In the genomic region with DNA sequence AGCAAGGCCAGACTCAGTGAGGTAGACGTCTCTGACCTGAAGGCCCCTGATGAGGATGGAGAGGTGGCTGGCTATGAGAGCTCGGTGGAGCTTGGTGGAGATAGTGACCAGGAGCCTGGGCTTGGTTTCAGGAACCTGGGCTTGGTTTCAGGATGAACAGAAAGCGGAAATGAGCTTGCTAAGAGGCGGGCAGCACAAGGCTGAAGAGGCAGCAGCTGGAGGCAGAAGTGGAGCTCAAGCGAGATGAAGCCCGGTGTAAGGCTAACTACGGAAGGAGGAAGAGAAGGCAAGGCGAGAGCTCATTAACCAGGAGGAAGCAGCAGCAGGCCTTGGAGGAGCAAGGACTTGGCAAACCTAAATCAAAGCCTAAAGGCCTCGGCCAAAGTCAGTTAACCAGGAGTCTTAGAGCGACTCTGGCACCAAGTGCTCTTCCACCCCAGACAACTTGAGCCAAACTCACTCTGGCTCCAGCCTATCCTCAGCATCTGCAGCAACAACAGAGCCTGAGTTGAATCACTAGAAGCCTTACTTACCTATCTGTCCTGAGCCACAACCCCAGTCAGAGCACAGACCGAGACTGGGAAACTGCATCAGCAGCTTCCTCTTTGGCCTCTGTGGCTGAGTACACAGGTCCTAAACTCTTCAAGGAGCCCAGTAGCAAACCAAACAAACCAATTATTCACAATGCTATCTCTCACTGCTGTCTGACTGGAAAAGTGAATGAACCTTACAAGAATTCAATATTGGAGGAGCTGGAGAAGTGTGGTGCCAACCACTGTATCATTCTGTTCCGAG, we compare ENCODE assay signal across 27 mouse cellular contexts.
DNase-seq lines count a peak whose midpoint lies in the region; ATAC-seq and TF ChIP-seq lines count a peak whose summit lies in the region.
"Had no signal": no experiment of that assay in that cellular context is flagged by ENCODE, and none has a peak within 500 bp of the region (broad histone marks: within the 10 kb centered on the region; RNA-seq: fewer than 3 reads in every experiment).

No protein-coding gene starts in this region.

- H3K27ac ChIP-seq in brown adipose tissue, adult 24 weeks (replicated peaks; ENCODE audit: low read depth, low read length) = peak overlapping the region; percentile 47; the same call in 1 of the 2 replicates
- no peak overlapping the region for H3K27ac ChIP-seq in cerebellum, adult 2 months (ENCODE audit: insufficient read depth, low read length)
- H3K27ac ChIP-seq: embryonic facial prominence, embryonic 15.5 days; forebrain, embryonic 15.5 days; hindbrain, embryonic 15.5 days; layer of hippocampus, adult 2 months; limb, embryonic 13.5 days; liver, embryonic 14.5 days; lung, embryonic 15.5 days; midbrain, embryonic 12.5 days; neural tube, embryonic 12.5 days had no signal

- no peaks in the 10 kb centered on the region for H3K27me3 ChIP-seq in cerebellum, adult 2 months (ENCODE audit: control insufficient read depth, insufficient read depth, low read length)
- H3K27me3 ChIP-seq: embryonic facial prominence, embryonic 15.5 days; forebrain, embryonic 15.5 days; hindbrain, embryonic 15.5 days; limb, embryonic 13.5 days; lung, embryonic 15.5 days had no signal

- TF ChIP-seq POLR2A in cerebellum, adult 2 months (IDR thresholded peaks at IDR 0.05; ENCODE audit: borderline replicate concordance, insufficient read depth, low read length) = no peak

- no peak for TF ChIP-seq CTCF in cerebellum, adult 2 months (IDR thresholded peaks at IDR 0.05; ENCODE audit: borderline replicate concordance, insufficient read depth, low read depth, low read length)

- no peak overlapping the region for H3K4me3 ChIP-seq in brown adipose tissue, adult 24 weeks (ENCODE audit: insufficient read depth, low read depth, low read length)
- no peak overlapping the region for H3K4me3 ChIP-seq in cerebellum, adult 2 months (replicated peaks; ENCODE audit: insufficient read depth, low read depth, low read length)
- H3K4me3 ChIP-seq: embryonic facial prominence, embryonic 15.5 days; forebrain, embryonic 15.5 days; hindbrain, embryonic 15.5 days; layer of hippocampus, adult 2 months; limb, embryonic 13.5 days; lung, embryonic 15.5 days; midbrain, embryonic 12.5 days; neural tube, embryonic 12.5 days had no signal

- no peaks in the 10 kb centered on the region for H3K4me1 ChIP-seq in brown adipose tissue, adult 24 weeks (ENCODE audit: control insufficient read depth, insufficient read depth, insufficient read length, low read length)
- H3K4me1 ChIP-seq in cerebellum, adult 2 months (ENCODE audit: control insufficient read depth, insufficient read depth, low read length) = no peaks in the 10 kb centered on the region

- peak; percentile 92 for DNase-seq in heart, adult 11 months
- DNase-seq in heart, adult 8-10 months (ENCODE audit: low spot score) = no peak
- peak; percentile 87 for DNase-seq in A20 (ENCODE audit: low read depth, low spot score)
- no peak for DNase-seq in right cerebral cortex, postnatal 25 days
- no peak for DNase-seq in cerebellum, adult 2 months
- no peak for DNase-seq in lung, postnatal 25 days (ENCODE audit: low spot score)
- DNase-seq: adrenal gland, postnatal 36 days; cerebellum, adult 8-10 months; cerebellum, postnatal 36 days; gastrocnemius, postnatal 14 days; heart, postnatal 4 days; kidney, adult 8-10 months; kidney, postnatal 10 days; layer of hippocampus, postnatal 36 days; lung, postnatal 4 days had no signal

- ATAC-seq in megakaryocyte progenitor cell, adult 5-6 weeks (replicated peaks; ENCODE audit: poor library complexity) = peak; percentile 80
- ATAC-seq: CD4-positive, CD25-positive, alpha-beta regulatory T cell, adult 4 months; forebrain, embryonic 15.5 days had no signal

- WGBS in cerebellum, adult 2 months = 74% methylated on average over 12 of the region's 12 CpGs

Comparison
In these comparisons a context has a peak if more than half of its experiments do, and no peak if none do; other contexts are left out.
1. DNase-seq: peak in heart, adult 11 months (single experiment) and A20 (single experiment); none in heart, adult 8-10 months (single experiment), right cerebral cortex, postnatal 25 days (single experiment), cerebellum, adult 2 months (0 of 2) and lung, postnatal 25 days (single experiment).